Mouse (Mus musculus) brain, embryonic 14.5 days (tissue): ENCODE data around the gene Gm45713.

Source experiments
- CTCF ChIP-seq: fragments of 200-500 bp; IDR thresholded peaks from 2 replicates; pipeline ENCODE4 v1.5.1; 2012; ENCODE audit warnings: inconsistent platforms, mild to moderate bottlenecking, moderate library complexity, borderline replicate concordance; ENCODE audit not compliant: insufficient read depth, insufficient read length; ENCODE audit errors: extremely low read depth
- POLR2A ChIP-seq: fragments of 200-500 bp; IDR thresholded peaks from 2 replicates; pipeline ENCODE4 v1.6.1; 2012; ENCODE audit warnings: mild to moderate bottlenecking, inconsistent platforms, borderline replicate concordance; ENCODE audit not compliant: poor library complexity, insufficient read depth, insufficient read length, severe bottlenecking; ENCODE audit errors: extremely low read depth

GRCm38 (mm10) chr7:45119780-45120709, 16.0 kb downstream of the Gm45713 start:
- TF ChIP-seq CTCF (no peak), POLR2A (no peak)
